Mouse (Mus musculus): ENCODE results near the gene Slfn8. TPM values are rescaled to one million over a fixed set of nuclear protein-coding genes. Genes with fewer than 3 reads are reported as not detected.
"Not testable (repeated sequence)": the region's sequence is repeated elsewhere in the genome, so short reads cannot be mapped to it uniquely, and the experiment has no call there.

The Slfn8 gene
- polyA plus RNA-seq, 1 experiment from 2014 or later, result 0.64 TPM

DNA sequence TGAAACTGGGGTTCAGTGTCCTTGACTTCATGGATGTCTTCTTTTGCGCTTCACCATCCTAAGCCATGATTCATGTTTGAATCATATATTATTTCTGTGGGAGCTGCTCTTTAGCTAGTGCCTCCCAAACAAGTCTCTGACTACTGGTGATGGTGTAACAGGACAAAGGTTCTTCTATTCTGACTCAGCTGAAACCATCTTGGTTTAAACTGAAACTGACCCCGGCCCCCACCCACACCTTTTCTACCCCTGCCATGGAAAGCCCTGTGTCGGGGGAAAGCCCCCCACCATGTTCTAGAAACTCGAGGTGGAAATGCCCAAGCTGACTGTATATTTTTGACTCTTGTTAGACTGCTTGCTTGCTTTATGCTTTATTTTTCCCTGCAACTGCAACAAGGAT is 23.3 kb upstream of the Slfn8 start:
- WGBS, result 85% methylated on average over 4 of the region's 4 CpGs
- H3K36me3 ChIP-seq, result no peaks in the 10 kb centered on the region
- no peak overlapping the region for H3K27ac ChIP-seq
- no peak overlapping the region for H3K9ac ChIP-seq
- H3K27me3 ChIP-seq, result peaks cover 4% of the 10 kb centered on the region; the same call in 1 of the 2 replicates
- no peaks in the 10 kb centered on the region for H3K4me1 ChIP-seq
- no peak overlapping the region for H3K4me2 ChIP-seq (replicated peaks)
- no peaks in the 10 kb centered on the region for H3K9me3 ChIP-seq
- ATAC-seq (ENCODE audit: insufficient number of reproducible peaks, insufficient read depth, low FRiP score, low TSS enrichment), result no peak
- H3K4me3 ChIP-seq, result no peak overlapping the region

DNA sequence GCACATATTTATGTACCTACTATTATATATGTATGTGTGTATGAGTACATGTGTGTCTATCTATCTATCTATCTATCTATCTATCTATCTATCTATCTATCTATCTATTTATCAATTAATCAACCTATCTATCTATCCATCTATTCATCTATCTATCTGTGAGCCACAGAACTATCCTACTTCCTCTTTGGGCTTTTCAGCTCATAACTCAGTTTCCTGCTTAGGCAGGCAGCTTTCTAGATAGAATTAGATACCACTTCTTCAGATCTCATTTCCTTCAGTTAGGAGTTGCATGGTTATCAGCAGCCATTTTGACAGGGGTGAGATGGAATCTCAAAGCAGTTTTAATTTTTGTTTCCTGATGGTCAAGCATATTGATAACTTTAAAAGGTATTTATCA is 20.4 kb upstream of the Slfn8 start:
- H3K4me1 ChIP-seq, result no peaks in the 10 kb centered on the region
- peaks cover 4% of the 10 kb centered on the region; the same call in 1 of the 2 replicates for H3K27me3 ChIP-seq
- H3K4me3 ChIP-seq, result no peak overlapping the region
- no peaks in the 10 kb centered on the region for H3K36me3 ChIP-seq
- ATAC-seq (ENCODE audit: insufficient number of reproducible peaks, insufficient read depth, low FRiP score, low TSS enrichment), result no peak
- no peak overlapping the region for H3K9ac ChIP-seq
- H3K4me2 ChIP-seq (replicated peaks), result no peak overlapping the region
- no peaks in the 10 kb centered on the region for H3K9me3 ChIP-seq
- H3K27ac ChIP-seq, result no peak overlapping the region

DNA sequence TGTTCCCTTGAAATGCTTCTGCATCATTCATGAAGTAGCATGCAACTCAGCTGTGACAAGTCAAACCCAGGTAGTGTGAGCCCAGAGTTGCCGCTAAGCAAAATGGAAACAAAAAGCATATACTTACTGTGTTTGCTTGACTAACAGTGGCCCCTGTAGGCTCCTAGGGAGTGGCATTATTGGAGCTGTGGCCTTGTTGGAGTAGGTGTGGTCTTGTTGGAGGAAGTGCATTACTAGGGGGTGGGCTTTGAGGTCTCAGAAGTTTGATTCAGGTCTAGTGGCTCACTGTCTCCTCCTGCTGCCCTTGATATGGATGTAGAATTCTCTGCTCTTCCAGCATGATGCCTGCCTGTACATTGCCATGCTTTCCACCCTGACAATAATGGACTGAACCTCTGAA is 19.7 kb upstream of the Slfn8 start:
- H3K9me3 ChIP-seq, result no peaks in the 10 kb centered on the region
- no peak overlapping the region for H3K4me3 ChIP-seq
- ATAC-seq (ENCODE audit: insufficient number of reproducible peaks, insufficient read depth, low FRiP score, low TSS enrichment), result no peak
- peaks cover 4% of the 10 kb centered on the region; the same call in 1 of the 2 replicates for H3K27me3 ChIP-seq
- 39% methylated on average over 1 of the region's 1 CpGs for WGBS
- no peaks in the 10 kb centered on the region for H3K4me1 ChIP-seq
- no peak overlapping the region for H3K9ac ChIP-seq
- no peak overlapping the region for H3K27ac ChIP-seq
- 0 out of 2 replicates have a peak overlapping the region, but pooled peaks have one; percentile 27 for H3K4me2 ChIP-seq (replicated peaks)
- no peaks in the 10 kb centered on the region for H3K36me3 ChIP-seq

DNA sequence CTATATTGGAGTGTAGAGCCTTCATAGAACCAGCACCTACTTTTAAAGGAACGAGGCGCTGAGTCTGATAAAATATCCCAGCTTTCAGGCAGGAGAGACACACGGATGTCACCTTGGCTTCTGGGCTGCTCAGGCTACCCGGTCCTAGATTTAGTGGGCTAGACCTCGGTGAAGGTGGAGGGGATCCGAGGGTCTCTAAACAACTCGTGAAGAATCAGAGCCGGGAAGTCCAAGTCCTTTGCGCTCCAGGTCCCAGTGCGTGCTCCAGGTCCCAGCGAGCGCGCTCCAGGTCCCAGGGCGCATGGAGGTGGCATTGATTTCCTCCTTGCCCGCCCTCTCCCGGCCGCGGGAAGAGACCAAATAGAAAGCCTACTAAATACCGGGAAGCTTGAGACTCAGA is 19.2 kb upstream of the Slfn8 start:
- Histone ChIP-seq H3K9me3 (no peaks in the 10 kb centered on the region), H3K9ac (no peak overlapping the region), H3K4me1 (no peaks in the 10 kb centered on the region), H3K27ac (no peak overlapping the region), H3K4me2 (replicated peaks) (peak overlapping the region; percentile 27; the same call in 1 of the 2 replicates), H3K4me3 (no peak overlapping the region), H3K36me3 (no peaks in the 10 kb centered on the region), H3K27me3 (peaks cover 4% of the 10 kb centered on the region; the same call in 1 of the 2 replicates)
- WGBS, result 16% methylated on average over 19 of the region's 19 CpGs
- ATAC-seq (ENCODE audit: insufficient number of reproducible peaks, insufficient read depth, low FRiP score, low TSS enrichment), result no peak

DNA sequence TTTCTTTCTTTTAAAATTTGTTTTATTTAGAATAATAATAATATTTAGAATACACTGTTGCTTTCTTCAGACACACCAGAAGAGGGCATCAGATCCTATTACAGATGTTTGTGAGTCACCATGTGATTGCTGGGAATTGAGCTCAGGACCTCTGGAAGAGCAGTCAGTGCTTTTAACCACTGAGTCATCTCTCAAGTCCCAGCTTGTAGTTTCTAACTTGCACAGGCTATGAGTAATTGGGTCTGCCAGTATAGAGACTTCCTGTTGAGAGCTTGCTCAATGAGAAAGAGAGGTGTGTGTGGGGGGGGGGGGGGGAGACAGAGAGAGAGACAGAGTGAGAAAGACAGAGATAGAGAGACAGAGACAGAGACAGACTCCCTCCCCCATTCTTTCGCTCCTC is 18.5 kb upstream of the Slfn8 start:
- Histone ChIP-seq H3K36me3 (no peaks in the 10 kb centered on the region), H3K27me3 (peaks cover 4% of the 10 kb centered on the region; the same call in 1 of the 2 replicates), H3K27ac (no peak overlapping the region), H3K9me3 (no peaks in the 10 kb centered on the region), H3K4me1 (no peaks in the 10 kb centered on the region), H3K9ac (no peak overlapping the region), H3K4me3 (no peak overlapping the region), H3K4me2 (replicated peaks) (no peak overlapping the region)
- 57% methylated on average over 1 of the region's 1 CpGs for WGBS
- ATAC-seq (ENCODE audit: insufficient number of reproducible peaks, insufficient read depth, low FRiP score, low TSS enrichment), result no peak

DNA sequence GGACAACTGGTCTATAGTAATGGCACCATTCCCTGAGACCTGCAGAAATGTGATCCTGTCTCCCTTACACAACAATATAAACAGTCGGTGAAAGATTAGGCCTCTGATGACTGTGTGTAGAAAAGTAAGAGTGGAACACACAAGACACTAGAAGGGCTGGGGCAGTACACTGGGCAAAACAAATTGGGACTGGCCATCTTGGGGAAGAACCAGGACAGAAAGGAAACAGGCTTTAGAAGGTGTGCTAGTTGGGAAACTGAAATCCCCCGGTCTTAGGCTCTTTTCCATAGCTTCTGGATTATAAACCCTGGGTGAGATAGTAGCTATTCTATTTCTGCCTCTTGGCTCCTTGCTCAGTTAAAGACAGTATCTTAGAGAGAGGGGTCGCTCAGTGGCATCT is 18.1 kb upstream of the Slfn8 start:
- WGBS, result 80% methylated on average over 3 of the region's 3 CpGs
- not testable (repeated sequence) for H3K4me1 ChIP-seq

DNA sequence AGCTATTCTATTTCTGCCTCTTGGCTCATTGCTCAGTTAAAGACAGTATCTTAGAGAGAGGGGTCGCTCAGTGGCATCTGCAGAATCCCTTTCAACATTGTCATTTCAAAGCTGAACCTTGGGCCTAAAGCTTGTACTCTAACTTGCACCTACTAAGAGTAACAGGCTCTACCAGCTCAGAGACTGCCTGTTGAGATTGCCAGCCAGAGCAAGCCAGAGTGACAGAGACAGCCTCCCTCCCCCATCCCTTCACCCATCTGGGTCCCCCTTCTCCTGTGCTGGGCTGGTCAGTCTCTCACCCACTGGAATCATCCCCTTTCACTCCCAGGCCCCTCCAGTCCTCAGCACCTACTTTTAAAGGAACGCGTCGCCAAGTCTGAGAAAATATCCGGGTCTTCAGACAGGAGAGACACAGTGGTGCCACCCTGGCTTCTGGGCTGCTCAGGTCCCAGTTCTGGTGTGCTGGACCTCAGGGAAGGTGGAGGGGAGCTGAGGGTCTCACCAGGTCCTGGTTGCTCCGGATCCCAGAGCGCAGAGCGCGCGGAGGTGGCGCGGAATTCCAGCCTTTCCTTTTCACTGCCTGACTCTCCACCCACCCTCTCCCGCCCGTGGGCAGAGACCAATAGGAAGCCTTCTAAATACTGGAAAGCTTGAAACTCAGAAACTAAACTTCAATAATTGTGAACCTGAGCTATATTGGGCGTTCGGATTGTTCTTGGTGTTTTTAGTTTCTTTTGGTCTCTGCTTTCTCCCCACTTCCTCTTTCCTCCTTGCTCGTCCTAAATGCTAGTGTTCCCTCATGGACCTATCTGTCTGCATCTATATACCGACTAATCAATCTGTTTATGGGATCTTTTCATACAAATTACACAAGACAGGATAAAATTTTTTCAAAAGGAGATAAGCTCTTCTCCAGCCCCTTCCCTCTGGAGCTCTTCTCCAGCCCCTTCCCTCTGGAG is 770 bp downstream of the Slfn8 start:
- not testable (repeated sequence) for H3K27ac ChIP-seq; H3K9me3 ChIP-seq; H3K36me3 ChIP-seq; ATAC-seq (ENCODE audit: insufficient number of reproducible peaks, insufficient read depth, low FRiP score, low TSS enrichment); H3K4me2 ChIP-seq (replicated peaks); H3K27me3 ChIP-seq; H3K4me1 ChIP-seq; H3K9ac ChIP-seq; H3K4me3 ChIP-seq
- 75% methylated on average over 18 of the region's 18 CpGs for WGBS

More for the DNA sequence above, 18.1 kb upstream of the Slfn8 start:
- H3K27me3 ChIP-seq; H3K9me3 ChIP-seq; H3K4me3 ChIP-seq; ATAC-seq (ENCODE audit: insufficient number of reproducible peaks, insufficient read depth, low FRiP score, low TSS enrichment); H3K4me2 ChIP-seq (replicated peaks); H3K9ac ChIP-seq; H3K36me3 ChIP-seq; H3K27ac ChIP-seq: not testable (repeated sequence)

DNA sequence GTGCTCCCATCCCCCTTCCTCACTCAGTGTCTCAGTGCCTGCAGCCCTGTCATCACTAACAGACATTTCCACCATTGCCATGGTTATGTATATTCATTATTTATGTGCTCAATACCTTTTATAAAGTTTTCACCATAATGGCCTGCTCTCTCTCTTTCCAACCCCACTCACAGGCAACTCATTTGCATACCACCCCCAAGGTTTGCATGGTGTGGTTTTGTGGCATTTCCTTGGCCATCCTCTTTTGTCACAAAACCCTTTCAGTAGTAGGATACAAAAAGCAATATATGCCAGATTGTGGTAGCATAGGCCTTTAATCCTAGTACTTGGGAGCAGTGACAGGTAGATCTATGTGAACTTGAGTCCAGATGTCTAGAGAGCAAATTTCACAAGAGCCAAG is 4.5 kb downstream of the Slfn8 start:
- Histone ChIP-seq H3K4me2 (replicated peaks) (no peak overlapping the region), H3K9ac (no peak overlapping the region), H3K9me3 (no peaks in the 10 kb centered on the region), H3K27me3 (no peaks in the 10 kb centered on the region), H3K4me1 (no peaks in the 10 kb centered on the region), H3K27ac (no peak overlapping the region), H3K36me3 (no peaks in the 10 kb centered on the region), H3K4me3 (no peak overlapping the region)
- no peak for ATAC-seq (ENCODE audit: insufficient number of reproducible peaks, insufficient read depth, low FRiP score, low TSS enrichment)

DNA sequence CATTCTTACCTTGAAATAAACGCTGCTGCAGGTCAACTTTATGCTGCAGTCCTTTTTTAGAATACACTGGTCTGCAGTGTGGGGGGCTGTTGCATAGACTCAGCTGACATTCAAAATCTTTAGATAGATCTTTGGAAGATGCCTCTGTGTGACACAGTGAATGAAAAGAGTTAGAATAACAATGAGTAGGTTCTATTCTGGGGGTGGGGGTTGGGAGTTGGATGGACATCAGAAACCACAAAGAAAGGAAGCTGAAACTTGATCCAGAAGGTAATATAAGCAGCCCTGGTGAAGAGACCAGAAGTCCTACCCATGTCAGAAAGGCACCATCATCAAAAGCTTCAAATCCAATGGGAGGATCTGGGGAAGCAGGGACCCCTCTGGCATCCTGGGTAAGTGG is 7.3 kb downstream of the Slfn8 start:
- no peak overlapping the region for H3K4me2 ChIP-seq (replicated peaks)
- no peaks in the 10 kb centered on the region for H3K36me3 ChIP-seq
- no peak overlapping the region for H3K9ac ChIP-seq
- ATAC-seq (ENCODE audit: insufficient number of reproducible peaks, insufficient read depth, low FRiP score, low TSS enrichment), result no peak
- no peaks in the 10 kb centered on the region for H3K27me3 ChIP-seq
- no peaks in the 10 kb centered on the region for H3K9me3 ChIP-seq
- H3K4me3 ChIP-seq, result no peak overlapping the region
- WGBS, result 77% methylated on average over 1 of the region's 1 CpGs
- H3K4me1 ChIP-seq, result no peaks in the 10 kb centered on the region
- no peak overlapping the region for H3K27ac ChIP-seq

DNA sequence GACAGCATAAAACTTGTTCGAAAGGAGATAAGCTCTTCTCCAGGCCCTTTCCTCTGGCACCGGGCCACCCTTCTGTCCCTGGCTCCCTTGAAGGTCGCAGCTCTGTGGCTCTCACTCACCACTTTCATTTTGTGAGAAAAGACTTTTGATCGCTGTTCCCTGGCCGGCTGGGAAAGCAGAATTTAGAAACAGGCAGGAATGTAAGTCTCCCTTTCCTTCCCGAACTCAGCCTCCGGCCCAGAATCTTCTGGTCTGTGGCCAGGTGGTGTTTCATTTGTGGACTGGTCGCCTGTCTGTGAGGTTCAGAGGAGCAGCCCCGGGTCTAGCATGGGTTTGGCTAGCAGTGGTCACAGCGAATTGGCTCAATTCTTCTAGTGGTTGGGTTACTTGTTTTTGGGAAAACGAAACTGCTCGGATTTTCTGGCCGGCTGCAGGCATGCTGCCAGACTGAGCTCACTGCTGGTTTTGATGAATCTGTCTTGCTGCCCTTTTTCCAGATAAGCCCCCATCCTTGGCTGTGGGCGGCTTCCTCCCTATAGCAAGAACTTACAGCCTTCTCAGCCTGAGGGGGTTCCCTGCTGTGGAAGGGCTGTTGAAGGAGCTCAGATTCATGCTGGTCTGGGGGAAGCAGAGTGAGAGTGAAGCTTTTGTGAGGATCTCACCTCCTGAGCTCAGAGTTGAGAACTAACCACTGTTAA is 29.0 kb downstream of the Slfn8 start, which contains the start of gene Slfn9:
Slfn9 (minus strand) TSS at position 362 of the 698 bp plus-strand sequence.
- WGBS, result 7% methylated on average over 14 of the region's 14 CpGs
- no peaks in the 10 kb centered on the region for H3K27me3 ChIP-seq
- 0 out of 2 replicates have a peak within 1 kb of the TSS, but pooled peaks have one; percentile 46 for H3K27ac ChIP-seq
- peak within 1 kb of the TSS; percentile 38 for H3K4me3 ChIP-seq
- no peak for ATAC-seq (ENCODE audit: insufficient number of reproducible peaks, insufficient read depth, low FRiP score, low TSS enrichment)
- 0 out of 2 replicates have a peak, but pooled peaks cover 5% of the 10 kb centered on the region for H3K4me1 ChIP-seq
- 0 out of 2 replicates have a peak, but pooled peaks cover 3% of the 10 kb centered on the region for H3K36me3 ChIP-seq
- peak within 1 kb of the TSS; percentile 45 for H3K9ac ChIP-seq
- peak within 1 kb of the TSS; percentile 79 for H3K4me2 ChIP-seq (replicated peaks)
- H3K9me3 ChIP-seq, result no peaks in the 10 kb centered on the region

DNA sequence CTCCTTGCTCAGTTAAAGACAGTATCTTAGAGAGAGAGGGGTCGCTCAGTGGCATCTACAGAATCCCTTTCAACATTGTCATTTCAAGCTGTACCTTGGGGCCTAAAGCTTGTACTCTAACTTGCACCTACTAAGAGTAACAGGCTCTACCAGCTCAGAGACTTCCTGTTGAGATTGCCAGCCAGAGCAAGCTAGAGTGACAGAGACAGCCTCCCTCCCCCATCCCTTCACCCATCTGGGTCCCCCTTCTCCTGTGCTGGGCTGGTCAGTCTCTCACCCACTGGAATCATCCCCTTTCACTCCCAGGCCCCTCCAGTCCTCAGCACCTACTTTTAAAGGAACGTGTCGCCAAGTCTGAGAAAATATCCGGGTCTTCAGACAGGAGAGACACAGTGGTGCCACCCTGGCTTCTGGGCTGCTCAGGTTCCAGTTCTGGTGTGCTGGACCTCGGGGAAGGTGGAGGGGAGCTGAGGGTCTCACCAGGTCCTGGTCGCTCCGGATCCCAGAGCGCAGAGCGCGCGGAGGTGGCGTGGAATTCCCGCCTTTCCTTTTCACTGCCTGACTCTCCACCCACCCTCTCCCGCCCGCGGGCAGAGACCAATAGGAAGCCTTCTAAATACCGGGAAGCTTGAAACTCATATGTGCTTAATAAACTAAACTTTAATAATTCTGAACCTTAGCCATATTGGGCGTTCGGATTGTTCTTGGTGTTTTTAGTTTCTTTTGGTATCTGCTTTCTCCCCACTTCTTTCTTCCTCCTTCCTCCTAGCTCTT is 29.8 kb downstream of the Slfn8 start:
- ATAC-seq (ENCODE audit: insufficient number of reproducible peaks, insufficient read depth, low FRiP score, low TSS enrichment), result peak; percentile 64; the same call in 1 of the 2 replicates
- Histone ChIP-seq H3K9ac (peak overlapping the region; percentile 45; the same call in 1 of the 2 replicates), H3K4me2 (replicated peaks) (peak overlapping the region; percentile 79), H3K4me3 (peak overlapping the region; percentile 38)
- 18% methylated on average over 19 of the region's 19 CpGs for WGBS
- not testable (repeated sequence) for H3K36me3 ChIP-seq, H3K4me1 ChIP-seq, H3K27me3 ChIP-seq, H3K9me3 ChIP-seq, H3K27ac ChIP-seq

All from embryonic facial prominence, embryonic 12.5 days (tissue).